Mouse (Mus musculus): Measurements from ENCODE around the gene Fam3b. TPM values are rescaled to one million over a fixed set of nuclear protein-coding genes. Genes with fewer than 3 reads are reported as not detected.

Gene Fam3b
- 2.2 and 3.1 TPM in 2 replicates for polyA plus RNA-seq (2015; fragmentation: Nextera tagmentation; extraction: Ambion mirVana)

- no peaks in the 10 kb centered on the region for H3K9me3 ChIP-seq
- ATAC-seq (ENCODE audit: insufficient number of reproducible peaks, low FRiP score, low TSS enrichment, low read depth): no peak
- no peaks in the 10 kb centered on the region; the same call in 1 of the 2 replicates for H3K4me1 ChIP-seq
- H3K9ac ChIP-seq: no peak within 1 kb of the TSS
- H3K36me3 ChIP-seq: no peaks in the 10 kb centered on the region
- H3K27ac ChIP-seq: no peak within 1 kb of the TSS
- WGBS: 76% methylated on average over 4 of the region's 4 CpGs
- H3K4me3 ChIP-seq: no peak within 1 kb of the TSS
- H3K27me3 ChIP-seq: no peaks in the 10 kb centered on the region
- no peak within 1 kb of the TSS for H3K4me2 ChIP-seq
Observed at GRCm38 (mm10) chr16:97514099-97514940, at the start of gene Fam3b. Gene Fam3b, minus strand, starts transcription at chr16:97514816.

DNA sequence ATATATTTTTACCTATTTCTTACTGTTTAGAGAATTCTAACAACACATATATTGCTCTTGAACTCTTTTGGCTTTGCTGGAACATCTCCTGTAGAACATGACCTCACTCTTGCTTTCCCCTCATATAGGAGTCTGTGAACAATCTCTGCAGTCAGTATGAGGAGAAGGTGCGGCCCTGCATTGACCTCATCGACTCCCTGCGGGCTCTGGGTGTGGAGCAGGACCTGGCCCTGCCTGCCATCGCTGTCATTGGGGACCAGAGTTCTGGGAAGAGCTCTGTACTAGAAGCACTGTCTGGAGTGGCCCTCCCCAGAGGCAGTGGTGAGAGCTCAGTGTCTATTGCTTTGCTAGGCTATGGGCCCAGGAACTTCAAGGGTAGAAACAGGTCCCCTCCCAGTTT lies 29.7 kb upstream of the Fam3b start:
- Histone ChIP-seq H3K4me3 (no peak overlapping the region), H3K36me3 (no peaks in the 10 kb centered on the region), H3K4me2 (no peak overlapping the region), H3K27ac (no peak overlapping the region), H3K4me1 (no peaks in the 10 kb centered on the region), H3K9me3 (no peaks in the 10 kb centered on the region), H3K9ac (no peak overlapping the region), H3K27me3 (no peaks in the 10 kb centered on the region)
- ATAC-seq (ENCODE audit: insufficient number of reproducible peaks, low FRiP score, low TSS enrichment, low read depth): no peak
- WGBS: 73% methylated on average over 4 of the region's 4 CpGs

DNA sequence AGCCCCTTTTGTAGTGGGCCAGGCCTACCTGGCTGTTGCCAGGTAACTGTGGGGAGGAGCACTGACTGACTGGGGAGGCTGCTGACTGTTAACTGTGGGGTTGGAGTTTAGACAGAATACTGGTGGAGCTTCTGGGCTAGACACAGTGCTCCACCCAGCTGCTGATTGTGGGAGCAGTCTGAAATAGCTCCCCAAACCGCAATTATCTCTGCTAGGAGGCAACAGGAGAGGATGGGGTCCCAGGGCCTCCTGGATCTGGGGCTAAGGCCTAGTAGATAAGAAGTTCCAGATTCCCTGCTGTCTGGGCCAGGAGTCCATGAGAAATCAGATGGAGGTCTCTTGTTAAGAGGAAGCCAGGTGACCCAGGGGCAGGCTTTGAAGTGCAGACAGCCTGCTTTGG lies 22.2 kb upstream of the Fam3b start:
- H3K27me3 ChIP-seq: no peaks in the 10 kb centered on the region
- H3K4me2 ChIP-seq: no peak overlapping the region
- ATAC-seq (ENCODE audit: insufficient number of reproducible peaks, low FRiP score, low TSS enrichment, low read depth): no peak
- no peaks in the 10 kb centered on the region for H3K36me3 ChIP-seq
- H3K9ac ChIP-seq: no peak overlapping the region
- no peak overlapping the region for H3K27ac ChIP-seq
- 33% methylated on average over 1 of the region's 1 CpGs for WGBS
- H3K4me1 ChIP-seq: peaks cover 28% of the 10 kb centered on the region
- H3K4me3 ChIP-seq: no peak overlapping the region
- H3K9me3 ChIP-seq: no peaks in the 10 kb centered on the region

GRCm38 (mm10) chr16:97535808-97536413 lies 21.3 kb upstream of the Fam3b start:
- Histone ChIP-seq H3K27me3 (no peaks in the 10 kb centered on the region), H3K27ac (peak overlapping the region; percentile 82), H3K4me3 (0 out of 2 replicates have a peak overlapping the region, but pooled peaks have one; percentile 7), H3K36me3 (no peaks in the 10 kb centered on the region), H3K4me2 (peak overlapping the region; percentile 38), H3K9me3 (no peaks in the 10 kb centered on the region), H3K9ac (no peak overlapping the region), H3K4me1 (peaks cover 28% of the 10 kb centered on the region)
- ATAC-seq (ENCODE audit: insufficient number of reproducible peaks, low FRiP score, low TSS enrichment, low read depth): peak; percentile 71
- WGBS: 6% methylated on average over 3 of the region's 3 CpGs

DNA sequence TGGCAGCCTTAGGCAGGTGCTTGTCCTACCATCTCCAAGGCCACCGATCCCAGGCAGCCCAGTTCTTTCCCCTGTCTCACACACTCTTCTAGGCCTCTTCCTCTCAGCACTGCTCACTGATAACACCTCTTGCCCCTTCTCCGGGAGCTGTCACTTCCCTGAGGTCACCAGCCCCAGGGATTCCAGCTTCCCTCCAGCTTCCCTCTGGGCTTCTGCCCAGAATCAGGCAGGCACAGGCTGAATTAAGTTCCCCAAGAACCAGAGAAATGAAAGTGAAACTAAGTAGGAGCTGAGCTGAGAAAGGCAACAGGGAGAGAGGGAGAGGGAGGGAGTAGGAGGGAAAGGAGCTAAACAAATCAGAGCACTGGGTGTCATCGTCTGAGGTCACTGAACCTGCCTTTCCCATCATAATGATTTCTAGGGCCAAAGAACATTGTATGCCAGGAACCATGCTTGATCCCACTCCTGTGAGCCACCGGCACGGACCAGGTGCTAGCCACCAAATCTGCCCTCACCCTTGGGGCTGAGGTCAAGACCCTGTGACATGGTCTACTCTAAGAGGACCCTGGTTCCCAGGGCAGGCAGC lies 20.4 kb upstream of the Fam3b start:
- Histone ChIP-seq H3K4me1 (peaks cover 28% of the 10 kb centered on the region), H3K9ac (no peak overlapping the region), H3K9me3 (no peaks in the 10 kb centered on the region), H3K27ac (peak overlapping the region; percentile 82), H3K4me3 (peak overlapping the region; percentile 11; the same call in 1 of the 2 replicates), H3K27me3 (no peaks in the 10 kb centered on the region), H3K4me2 (peak overlapping the region; percentile 38), H3K36me3 (no peaks in the 10 kb centered on the region)
- ATAC-seq (ENCODE audit: insufficient number of reproducible peaks, low FRiP score, low TSS enrichment, low read depth): no peak; the same call in 1 of the 2 replicates
- 34% methylated on average over 5 of the region's 5 CpGs for whole genome bisulfite sequencing

DNA sequence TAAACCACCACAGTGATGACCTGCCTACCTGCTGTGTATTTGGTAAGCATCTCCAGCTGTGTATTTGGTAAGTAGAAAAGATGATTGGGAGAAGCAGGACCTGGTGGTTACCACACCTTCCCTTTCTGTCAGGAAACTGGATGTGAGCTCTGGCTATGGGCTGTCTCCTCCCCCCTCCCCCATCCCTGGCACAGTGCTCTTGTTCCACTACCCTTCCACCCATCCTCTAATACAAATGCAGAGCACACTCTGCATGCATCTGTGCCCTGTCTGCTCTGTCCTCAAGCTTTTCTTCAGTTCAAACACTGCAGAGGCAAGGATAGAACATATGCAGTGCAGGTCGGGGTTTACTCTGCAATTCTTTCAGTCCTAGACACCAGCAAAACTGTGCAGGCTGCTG lies 19.8 kb upstream of the Fam3b start:
- no peak for ATAC-seq (ENCODE audit: insufficient number of reproducible peaks, low FRiP score, low TSS enrichment, low read depth)
- H3K9ac ChIP-seq: no peak overlapping the region
- H3K4me3 ChIP-seq: no peak overlapping the region
- 46% methylated on average over 1 of the region's 1 CpGs for WGBS
- H3K27ac ChIP-seq: peak overlapping the region; percentile 82
- H3K9me3 ChIP-seq: no peaks in the 10 kb centered on the region
- peak overlapping the region; percentile 38 for H3K4me2 ChIP-seq
- peaks cover 28% of the 10 kb centered on the region for H3K4me1 ChIP-seq
- no peaks in the 10 kb centered on the region for H3K36me3 ChIP-seq
- H3K27me3 ChIP-seq: no peaks in the 10 kb centered on the region

DNA sequence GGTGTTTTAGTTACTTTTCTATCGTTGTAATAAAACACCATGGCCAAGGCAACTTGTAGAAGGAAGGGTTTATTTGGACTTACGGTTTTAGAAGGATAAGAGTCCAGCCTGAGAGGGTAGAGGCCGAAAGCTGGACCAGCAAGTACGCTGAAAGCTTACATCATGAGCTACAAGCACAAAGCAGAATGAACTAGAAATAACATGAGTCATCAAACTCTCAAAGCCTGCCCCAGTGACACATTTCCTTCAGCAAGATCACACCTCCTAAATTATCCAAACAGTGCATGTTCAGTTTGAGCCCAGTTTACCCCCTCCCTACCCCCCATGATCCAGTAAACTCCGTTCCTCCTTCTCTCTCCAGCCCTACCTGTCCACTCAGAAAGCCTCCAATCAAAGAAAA lies 19.1 kb upstream of the Fam3b start:
- H3K4me1 ChIP-seq: peaks cover 28% of the 10 kb centered on the region
- 79% methylated on average over 5 of the region's 5 CpGs for WGBS
- no peaks in the 10 kb centered on the region for H3K9me3 ChIP-seq
- ATAC-seq (ENCODE audit: insufficient number of reproducible peaks, low FRiP score, low TSS enrichment, low read depth): no peak
- H3K36me3 ChIP-seq: no peaks in the 10 kb centered on the region
- H3K4me3 ChIP-seq: no peak overlapping the region
- no peak overlapping the region for H3K4me2 ChIP-seq
- H3K9ac ChIP-seq: no peak overlapping the region
- H3K27me3 ChIP-seq: no peaks in the 10 kb centered on the region
- H3K27ac ChIP-seq: no peak overlapping the region

DNA sequence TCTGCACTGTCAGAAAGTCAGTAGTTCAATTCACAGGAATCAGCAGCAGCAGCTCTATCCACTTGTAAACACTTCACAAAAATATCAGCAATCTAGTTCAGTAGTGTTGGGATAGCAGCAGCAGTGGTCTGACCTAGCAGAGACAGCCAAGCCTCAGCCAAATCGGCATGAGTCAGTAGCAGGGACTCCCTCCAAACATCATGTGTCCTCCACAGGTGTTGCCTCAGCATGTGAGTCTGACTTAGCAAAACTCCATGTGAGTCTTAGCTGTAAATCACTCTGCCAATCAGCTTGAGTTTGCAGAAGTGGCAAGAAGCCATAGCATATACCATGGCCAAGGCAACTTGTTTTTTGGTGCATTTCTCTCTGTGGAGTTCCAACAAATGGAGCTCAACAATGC lies 18.5 kb upstream of the Fam3b start:
- Histone ChIP-seq H3K9me3 (no peaks in the 10 kb centered on the region), H3K4me2 (no peak overlapping the region), H3K4me3 (no peak overlapping the region), H3K27me3 (no peaks in the 10 kb centered on the region), H3K27ac (no peak overlapping the region), H3K36me3 (no peaks in the 10 kb centered on the region), H3K4me1 (peaks cover 28% of the 10 kb centered on the region), H3K9ac (no peak overlapping the region)
- no peak for ATAC-seq (ENCODE audit: insufficient number of reproducible peaks, low FRiP score, low TSS enrichment, low read depth)
- WGBS: 78% methylated on average over 1 of the region's 1 CpGs

DNA sequence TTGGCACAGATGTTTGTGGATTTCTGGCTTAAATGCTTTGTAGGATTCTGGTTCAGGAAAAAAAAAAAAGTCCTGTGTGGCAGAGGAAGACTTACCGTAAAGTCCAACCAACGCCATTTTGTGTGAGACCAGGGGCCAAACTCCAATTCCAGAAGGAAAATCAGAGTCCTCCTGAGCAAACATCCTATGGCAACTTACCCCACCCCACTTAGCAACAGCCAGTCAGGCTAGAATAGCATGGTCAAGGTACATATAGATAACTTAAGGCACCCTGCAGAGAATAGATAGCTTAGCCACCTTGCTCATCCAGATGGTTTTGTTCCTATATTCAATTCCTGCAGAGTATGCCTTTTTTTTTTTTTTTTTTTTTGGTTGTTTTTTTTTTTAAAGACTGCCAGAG lies 14.6 kb upstream of the Fam3b start:
- H3K9ac ChIP-seq: no peak overlapping the region
- no peaks in the 10 kb centered on the region for H3K27me3 ChIP-seq
- H3K4me1 ChIP-seq: no peaks in the 10 kb centered on the region
- H3K36me3 ChIP-seq: no peaks in the 10 kb centered on the region
- no peak for ATAC-seq (ENCODE audit: insufficient number of reproducible peaks, low FRiP score, low TSS enrichment, low read depth)
- H3K4me3 ChIP-seq: no peak overlapping the region
- WGBS: 87% methylated on average over 2 of the region's 2 CpGs
- no peaks in the 10 kb centered on the region for H3K9me3 ChIP-seq
- H3K27ac ChIP-seq: no peak overlapping the region
- no peak overlapping the region for H3K4me2 ChIP-seq

- Histone ChIP-seq H3K9ac (no peak overlapping the region), H3K9me3 (no peaks in the 10 kb centered on the region), H3K4me3 (no peak overlapping the region), H3K36me3 (no peaks in the 10 kb centered on the region), H3K27ac (no peak overlapping the region), H3K4me1 (0 out of 2 replicates have a peak, but pooled peaks cover 4% of the 10 kb centered on the region), H3K4me2 (no peak overlapping the region), H3K27me3 (no peaks in the 10 kb centered on the region)
- no peak for ATAC-seq (ENCODE audit: insufficient number of reproducible peaks, low FRiP score, low TSS enrichment, low read depth)
- 29% methylated on average over 1 of the region's 1 CpGs for WGBS
Observed at GRCm38 (mm10) chr16:97523024-97523423, 8.4 kb upstream of the Fam3b start.

DNA sequence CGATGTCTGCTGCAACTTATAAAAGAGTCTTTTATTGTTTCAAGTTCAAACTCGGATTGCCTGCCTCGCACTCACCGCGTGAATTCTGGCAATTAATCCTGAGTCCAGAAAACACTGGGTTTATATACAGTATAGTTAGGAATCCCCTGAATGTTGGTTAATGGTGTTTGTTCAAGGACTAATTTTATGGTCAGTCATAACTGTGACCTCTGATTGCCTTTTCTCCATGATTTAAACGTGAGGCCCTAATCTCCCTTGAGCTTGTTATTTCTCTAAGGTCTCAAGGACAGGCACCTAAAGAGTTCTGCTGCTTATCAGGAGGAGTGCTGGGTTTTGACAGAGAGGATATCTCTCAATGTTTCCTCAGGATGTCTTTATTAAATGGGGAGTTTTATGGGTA lies 7.4 kb upstream of the Fam3b start:
- Histone ChIP-seq H3K4me1 (0 out of 2 replicates have a peak, but pooled peaks cover 4% of the 10 kb centered on the region), H3K4me3 (no peak overlapping the region), H3K27me3 (no peaks in the 10 kb centered on the region), H3K9me3 (no peaks in the 10 kb centered on the region), H3K9ac (no peak overlapping the region), H3K4me2 (no peak overlapping the region), H3K27ac (no peak overlapping the region), H3K36me3 (no peaks in the 10 kb centered on the region)
- 31% methylated on average over 6 of the region's 6 CpGs for WGBS
- no peak for ATAC-seq (ENCODE audit: insufficient number of reproducible peaks, low FRiP score, low TSS enrichment, low read depth)

DNA sequence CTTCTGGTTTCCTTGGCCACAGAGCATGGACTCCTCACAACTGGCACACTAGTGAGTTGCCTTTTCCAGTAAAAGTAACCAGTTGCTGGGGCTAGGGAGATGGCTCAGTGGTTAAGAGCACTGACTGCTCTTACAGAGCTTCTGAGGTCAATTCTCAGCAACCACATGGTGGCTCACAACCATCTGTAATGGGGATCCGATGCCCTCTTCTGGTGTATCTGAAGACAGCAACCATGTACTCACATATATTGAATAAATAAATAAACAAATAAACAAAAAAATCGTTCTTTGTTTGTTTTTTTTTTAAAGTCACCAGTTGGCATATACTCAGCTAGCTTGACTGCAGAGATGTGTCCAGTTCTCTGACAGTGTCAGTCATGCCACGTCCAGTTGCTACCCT lies 1.7 kb upstream of the Fam3b start:
- Histone ChIP-seq H3K9ac (no peak overlapping the region), H3K4me3 (no peak overlapping the region), H3K27ac (no peak overlapping the region), H3K27me3 (no peaks in the 10 kb centered on the region), H3K4me1 (no peaks in the 10 kb centered on the region), H3K9me3 (no peaks in the 10 kb centered on the region), H3K4me2 (no peak overlapping the region), H3K36me3 (no peaks in the 10 kb centered on the region)
- no peak for ATAC-seq (ENCODE audit: insufficient number of reproducible peaks, low FRiP score, low TSS enrichment, low read depth)
- 76% methylated on average over 3 of the region's 3 CpGs for WGBS

All from limb, embryonic 15.5 days (tissue).